Mouse (Mus musculus): ENCODE data around the gene Cldn19. TPM values are rescaled to one million over a fixed set of nuclear protein-coding genes. Genes with fewer than 3 reads are reported as not detected.
"Not testable (repeated sequence)": the region's sequence is repeated elsewhere in the genome, so short reads cannot be mapped to it uniquely, and the experiment has no call there.

Gene Cldn19
- polyA plus RNA-seq, 1 experiment from 2014 or later: not detected

DNA sequence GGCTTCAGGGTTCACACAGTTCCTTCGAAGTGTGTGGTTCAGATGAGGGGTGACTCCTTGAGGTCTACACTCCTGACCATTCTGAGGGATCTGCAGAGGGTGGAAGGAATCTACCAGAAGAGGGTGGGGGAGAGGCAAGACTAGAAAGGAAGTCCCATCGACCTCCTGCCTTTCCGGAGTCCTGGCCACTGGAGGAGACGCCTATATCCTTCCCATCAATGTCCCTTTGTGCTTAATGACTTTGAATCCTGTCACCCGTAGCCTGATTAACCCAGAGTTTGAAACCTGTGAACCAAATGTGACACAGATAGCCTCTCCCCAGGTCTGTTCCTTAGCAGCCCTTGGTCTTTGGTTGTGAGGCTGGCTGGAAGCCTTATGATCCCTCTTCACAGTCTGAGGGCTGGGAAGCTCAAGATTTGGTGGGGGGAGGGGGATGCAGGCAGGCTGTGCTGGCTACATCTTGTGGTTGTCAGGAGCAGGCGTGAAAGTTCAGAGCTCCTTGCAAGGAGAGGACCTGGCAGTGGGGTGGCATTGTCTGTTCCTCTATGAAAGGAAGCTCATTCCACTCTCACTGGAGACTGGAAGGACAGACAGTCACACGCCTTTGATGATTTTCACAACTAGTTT, 6.0 kb downstream of the Cldn19 start:
- Histone ChIP-seq H3K36me3 (no peaks in the 10 kb centered on the region), H3K4me1 (peaks cover 18% of the 10 kb centered on the region), H3K4me3 (no peak overlapping the region), H3K27ac (no peak overlapping the region), H3K27me3 (ENCODE audit: low read depth, poor library complexity, severe bottlenecking) (no peaks in the 10 kb centered on the region), H3K9me3 (replicated peaks) (no peaks in the 10 kb centered on the region)
- DNase-seq (ENCODE audit: low spot score): no peak
- 50% methylated on average over 7 of the region's 7 CpGs for WGBS

GRCm38 (mm10) chr4:119262483-119262882, 7.3 kb downstream of the Cldn19 start:
- Histone ChIP-seq H3K36me3 (no peaks in the 10 kb centered on the region), H3K27me3 (ENCODE audit: low read depth, poor library complexity, severe bottlenecking) (no peaks in the 10 kb centered on the region), H3K27ac (no peak overlapping the region), H3K9me3 (replicated peaks) (no peaks in the 10 kb centered on the region), H3K4me3 (no peak overlapping the region), H3K4me1 (peaks cover 15% of the 10 kb centered on the region)
- 88% methylated on average over 5 of the region's 5 CpGs for WGBS
- DNase-seq (ENCODE audit: low spot score): no peak

- DNase-seq (ENCODE audit: low spot score): no peak
- Histone ChIP-seq H3K4me1 (peaks cover 14% of the 10 kb centered on the region), H3K27me3 (ENCODE audit: low read depth, poor library complexity, severe bottlenecking) (no peaks in the 10 kb centered on the region), H3K36me3 (no peaks in the 10 kb centered on the region), H3K4me3 (no peak overlapping the region), H3K9me3 (replicated peaks) (no peaks in the 10 kb centered on the region), H3K27ac (no peak overlapping the region)
- 85% methylated on average over 3 of the region's 3 CpGs for WGBS
Observed at GRCm38 (mm10) chr4:119263459-119263858, 8.2 kb downstream of the Cldn19 start.

GRCm38 (mm10) chr4:119266606-119267005, 11.4 kb downstream of the Cldn19 start:
- no peak overlapping the region for H3K4me3 ChIP-seq
- no peaks in the 10 kb centered on the region for H3K9me3 ChIP-seq (replicated peaks)
- 81% methylated on average over 13 of the region's 13 CpGs for WGBS
- DNase-seq (ENCODE audit: low spot score): no peak
- no peaks in the 10 kb centered on the region; the same call in 1 of the 2 replicates for H3K4me1 ChIP-seq
- H3K27me3 ChIP-seq (ENCODE audit: low read depth, poor library complexity, severe bottlenecking): no peaks in the 10 kb centered on the region
- peaks cover 30% of the 10 kb centered on the region for H3K36me3 ChIP-seq
- H3K27ac ChIP-seq: no peak overlapping the region

DNA sequence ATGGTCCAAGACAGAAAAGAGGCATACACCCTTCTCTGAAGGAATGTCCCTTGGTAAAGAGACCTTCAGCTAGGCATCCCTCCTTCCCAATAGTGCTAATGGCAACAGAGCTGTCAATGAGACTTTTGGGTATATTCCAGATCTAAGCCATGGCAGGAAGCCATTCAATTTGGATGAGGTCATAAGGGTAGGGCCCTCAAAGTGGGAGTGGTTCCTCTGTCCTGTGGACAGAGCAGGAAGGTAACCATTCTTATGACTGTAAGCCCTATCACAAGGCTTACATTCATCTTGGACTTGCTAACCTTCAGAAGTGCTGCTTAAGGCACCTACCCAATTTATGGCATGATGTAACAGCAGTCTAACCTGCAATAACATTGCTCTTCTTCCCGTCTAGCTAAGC, 19.4 kb downstream of the Cldn19 start:
- Histone ChIP-seq H3K4me3 (no peak overlapping the region), H3K36me3 (peaks cover 98% of the 10 kb centered on the region), H3K9me3 (replicated peaks) (no peaks in the 10 kb centered on the region), H3K27ac (no peak overlapping the region), H3K27me3 (ENCODE audit: low read depth, poor library complexity, severe bottlenecking) (no peaks in the 10 kb centered on the region), H3K4me1 (no peaks in the 10 kb centered on the region)
- WGBS: 82% methylated on average over 1 of the region's 1 CpGs
- DNase-seq (ENCODE audit: low spot score): no peak

- Histone ChIP-seq H3K27me3 (ENCODE audit: low read depth, poor library complexity, severe bottlenecking) (no peaks in the 10 kb centered on the region), H3K9me3 (replicated peaks) (no peaks in the 10 kb centered on the region), H3K4me1 (no peaks in the 10 kb centered on the region), H3K36me3 (peaks cover 98% of the 10 kb centered on the region), H3K4me3 (no peak overlapping the region), H3K27ac (no peak overlapping the region)
- WGBS: 90% methylated on average over 2 of the region's 2 CpGs
- DNase-seq (ENCODE audit: low spot score): no peak
Observed at GRCm38 (mm10) chr4:119275226-119275625, 20.0 kb downstream of the Cldn19 start.

- Histone ChIP-seq H3K27ac (no peak overlapping the region), H3K9me3 (replicated peaks) (no peaks in the 10 kb centered on the region), H3K36me3 (peaks cover 97% of the 10 kb centered on the region), H3K4me3 (no peak overlapping the region), H3K27me3 (ENCODE audit: low read depth, poor library complexity, severe bottlenecking) (no peaks in the 10 kb centered on the region), H3K4me1 (no peaks in the 10 kb centered on the region)
- WGBS: 81% methylated on average over 2 of the region's 2 CpGs
- DNase-seq (ENCODE audit: low spot score): no peak
Observed at GRCm38 (mm10) chr4:119275726-119276125, 20.5 kb downstream of the Cldn19 start.

GRCm38 (mm10) chr4:119278784-119279183, 23.6 kb downstream of the Cldn19 start:
- WGBS: 93% methylated on average over 15 of the region's 15 CpGs
- DNase-seq (ENCODE audit: low spot score): not testable (repeated sequence)

DNA sequence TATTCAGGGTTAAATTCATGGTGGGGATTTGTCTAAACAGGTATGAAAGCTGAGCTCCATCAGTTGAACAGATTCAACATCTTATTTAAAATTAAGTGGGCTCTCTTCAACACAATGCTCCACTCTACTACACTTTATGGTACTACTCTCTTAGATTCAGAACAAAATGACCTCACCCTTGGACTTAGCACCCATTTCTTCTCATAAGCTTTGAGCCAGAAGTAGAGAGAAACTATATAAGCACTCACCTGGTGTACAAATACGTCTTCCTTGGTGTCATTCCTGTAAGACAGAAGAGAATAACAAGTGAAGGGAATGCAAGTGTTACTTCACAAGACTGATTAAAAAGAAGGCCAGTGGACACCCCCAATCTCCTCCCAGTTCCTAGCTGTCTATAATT, 29.6 kb downstream of the Cldn19 start:
- 88% methylated on average over 1 of the region's 1 CpGs for WGBS
- no peaks in the 10 kb centered on the region for H3K4me1 ChIP-seq
- H3K9me3 ChIP-seq (replicated peaks): no peaks in the 10 kb centered on the region
- no peak overlapping the region for H3K4me3 ChIP-seq
- DNase-seq (ENCODE audit: low spot score): no peak
- peaks cover 95% of the 10 kb centered on the region for H3K36me3 ChIP-seq
- no peak overlapping the region for H3K27ac ChIP-seq
- no peaks in the 10 kb centered on the region for H3K27me3 ChIP-seq (ENCODE audit: low read depth, poor library complexity, severe bottlenecking)

More at GRCm38 (mm10) chr4:119278784-119279183, 23.6 kb downstream of the Cldn19 start:
- H3K4me1 ChIP-seq; H3K27ac ChIP-seq; H3K4me3 ChIP-seq; H3K9me3 ChIP-seq (replicated peaks); H3K27me3 ChIP-seq (ENCODE audit: low read depth, poor library complexity, severe bottlenecking): not testable (repeated sequence)
- H3K36me3 ChIP-seq: peaks cover 97% of the 10 kb centered on the region

DNA sequence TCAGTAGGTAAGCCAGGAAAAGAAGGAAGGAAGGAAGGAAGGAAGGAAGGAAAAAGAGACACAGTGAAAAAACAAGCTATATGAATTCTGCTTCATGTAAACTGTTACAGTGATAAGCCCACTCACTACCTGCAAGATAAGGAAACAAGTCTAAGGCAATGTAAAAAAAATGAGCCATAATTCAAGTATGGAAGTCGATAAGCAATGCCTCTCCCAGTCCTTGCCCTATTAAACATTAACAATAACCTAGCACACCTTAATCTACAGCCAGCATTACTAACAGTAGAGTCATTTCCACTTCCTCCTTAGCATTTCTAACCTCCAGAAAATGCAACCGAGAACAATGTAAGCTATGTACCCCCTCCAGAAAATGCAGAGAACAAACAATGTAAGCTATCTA, 30.1 kb downstream of the Cldn19 start:
- Histone ChIP-seq H3K36me3 (peaks cover 95% of the 10 kb centered on the region), H3K27ac (no peak overlapping the region), H3K9me3 (replicated peaks) (no peaks in the 10 kb centered on the region), H3K4me1 (no peaks in the 10 kb centered on the region), H3K4me3 (no peak overlapping the region), H3K27me3 (ENCODE audit: low read depth, poor library complexity, severe bottlenecking) (no peaks in the 10 kb centered on the region)
- DNase-seq (ENCODE audit: low spot score): no peak
- WGBS: 89% methylated on average over 2 of the region's 2 CpGs

- H3K4me1 ChIP-seq: peaks cover 22% of the 10 kb centered on the region
- H3K27me3 ChIP-seq (ENCODE audit: low read depth, poor library complexity, severe bottlenecking): no peaks in the 10 kb centered on the region
- peaks cover 57% of the 10 kb centered on the region for H3K36me3 ChIP-seq
- whole genome bisulfite sequencing: 96% methylated on average over 1 of the region's 1 CpGs
- no peak overlapping the region for H3K27ac ChIP-seq
- H3K4me3 ChIP-seq: peak overlapping the region; percentile 99
- DNase-seq (ENCODE audit: low spot score): no peak
- no peaks in the 10 kb centered on the region for H3K9me3 ChIP-seq (replicated peaks)
Observed at GRCm38 (mm10) chr4:119291921-119292320, 36.7 kb downstream of the Cldn19 start.

GRCm38 (mm10) chr4:119292771-119293573, 37.8 kb downstream of the Cldn19 start:
- Histone ChIP-seq H3K9me3 (replicated peaks) (no peaks in the 10 kb centered on the region), H3K4me1 (peaks cover 22% of the 10 kb centered on the region), H3K27me3 (ENCODE audit: low read depth, poor library complexity, severe bottlenecking) (no peaks in the 10 kb centered on the region), H3K4me3 (peak overlapping the region; percentile 99), H3K27ac (peak overlapping the region; percentile 97), H3K36me3 (peaks cover 46% of the 10 kb centered on the region)
- 3% methylated on average over 24 of the region's 24 CpGs for WGBS
- DNase-seq (ENCODE audit: low spot score): peak; percentile 46

- DNase-seq (ENCODE audit: low spot score): peak; percentile 66
- peaks cover 22% of the 10 kb centered on the region for H3K4me1 ChIP-seq
- H3K4me3 ChIP-seq: peak overlapping the region; percentile 99
- peak overlapping the region; percentile 97 for H3K27ac ChIP-seq
- WGBS: under 1% methylated on average over 66 of the region's 80 CpGs
- H3K9me3 ChIP-seq (replicated peaks): no peaks in the 10 kb centered on the region
- H3K27me3 ChIP-seq (ENCODE audit: low read depth, poor library complexity, severe bottlenecking): no peaks in the 10 kb centered on the region
- H3K36me3 ChIP-seq: peaks cover 39% of the 10 kb centered on the region
Observed at GRCm38 (mm10) chr4:119293574-119294258, 38.5 kb downstream of the Cldn19 start.

All from limb, embryonic 10.5 days (tissue).